Mouse (Mus musculus) heart, adult 2 months (tissue): ENCODE measurements around the gene Hs6st1. TPM values are rescaled to one million over a fixed set of nuclear protein-coding genes. Genes with fewer than 3 reads are reported as not detected.
A peak's percentile ranks its signal among the peaks of the same experiment; 100 is the strongest.

Source experiments
- DNase-seq, 2 experiments: peaks; one replicate each; pipeline ENCODE4 v3.0.0; 2021
- H3K27ac ChIP-seq: fragments of 200-600 bp; 2 replicates; pipeline ENCODE4 v1.8.1; 2022
- H3K27me3 ChIP-seq: fragments of 200-500 bp; 2 replicates; pipeline ENCODE4 v1.6.1; 2012; ENCODE audit warnings: mild to moderate bottlenecking, low read length, inconsistent platforms, mixed read lengths; ENCODE audit not compliant: control insufficient read depth, insufficient read depth
- H3K36me3 ChIP-seq: fragments of 200-500 bp; 2 replicates; pipeline ENCODE4 v1.6.1; 2012; ENCODE audit warnings: low read length, inconsistent platforms; ENCODE audit not compliant: control insufficient read depth, insufficient read depth
- H3K4me1 ChIP-seq: fragments of 200-500 bp; 2 replicates; pipeline ENCODE4 v1.6.1; 2011; ENCODE audit warnings: low read length; ENCODE audit not compliant: control insufficient read depth, insufficient read depth
- H3K4me3 ChIP-seq: fragments of 200-600 bp; 2 replicates; pipeline ENCODE4 v1.8.1; 2022
- H3K79me2 ChIP-seq: fragments of 200-500 bp; replicated peaks from 2 replicates; pipeline ENCODE4 v1.6.1; 2012; ENCODE audit warnings: mild to moderate bottlenecking, inconsistent platforms, low read length, moderate library complexity, mixed read lengths; ENCODE audit not compliant: control insufficient read depth, insufficient read depth
- H3K9ac ChIP-seq: fragments of 200-500 bp; 2 replicates; pipeline ENCODE4 v1.6.1; 2012; ENCODE audit warnings: low read depth, mild to moderate bottlenecking, control low read depth, inconsistent platforms, low read length, mixed read lengths
- CTCF ChIP-seq: fragments of 200-600 bp; IDR thresholded peaks from 2 replicates; pipeline ENCODE4 v1.8.1; 2022; ENCODE audit warnings: antibody characterized with exemption, mild to moderate bottlenecking, moderate library complexity
- EP300 ChIP-seq: fragments of 200-500 bp; IDR thresholded peaks from 2 replicates; pipeline ENCODE4 v1.6.1; 2011; ENCODE audit warnings: low read depth, low read length, control low read depth; ENCODE audit not compliant: insufficient read depth
- POLR2A ChIP-seq: fragments of 200-500 bp; IDR thresholded peaks from 2 replicates; pipeline ENCODE4 v1.6.1; 2011; ENCODE audit warnings: mild to moderate bottlenecking, low read depth, low read length, control low read depth; ENCODE audit not compliant: insufficient read depth
- WGBS: fragments of 180-500 bp; shearing (Covaris S2); methylation state at CpG from one replicate; pipeline ENCODE4 v1.1.7; 2018; 5-methylcytosine and 5-hydroxymethylcytosine counted together
- intact Hi-C: fragments of 180-260 bp; cut with DNase I; formaldehyde crosslinking; loops from one replicate; pipeline ENCODE4 v1.15.1; 2025
- polyA plus RNA-seq: library from polyadenylated mRNA; depleted of rRNA; stranded (reverse); fragments of >200 nt; gene quantifications from 2 replicates; pipeline ENCODE4 v1.2.3, GENCODE M21; 2012
- total RNA-seq, 2 experiments: library from RNA; stranded (reverse); gene quantifications; 2 replicates each; pipeline ENCODE4 v1.2.3; 2021

The Hs6st1 gene
- total and polyA plus RNA-seq, 3 experiments: 22.8 to 25.3 (median 23.0) TPM

- H3K36me3 ChIP-seq: no peaks in the 10 kb centered on the region
- no peak overlapping the region for H3K9ac ChIP-seq
- no peaks in the 10 kb centered on the region for H3K27me3 ChIP-seq
- H3K4me3 ChIP-seq: no peak overlapping the region
- H3K4me1 ChIP-seq: peaks cover 9% of the 10 kb centered on the region
- 25% methylated on average over 6 of the region's 6 CpGs for WGBS
- TF ChIP-seq POLR2A (no peak), CTCF (no peak), EP300 (no peak)
- intact Hi-C loops: no loop called here
- no peak overlapping the region for H3K27ac ChIP-seq
- no peaks in the 10 kb centered on the region for H3K79me2 ChIP-seq
- no peak for DNase-seq
Measured at GRCm38 (mm10) chr1:36090011-36090721, 22.0 kb downstream of the Hs6st1 start.

GRCm38 (mm10) chr1:36090722-36091110, 22.5 kb downstream of the Hs6st1 start:
- no peak overlapping the region for H3K4me3 ChIP-seq
- H3K9ac ChIP-seq: no peak overlapping the region
- intact Hi-C loops: no loop called here
- WGBS: 92% methylated on average over 4 of the region's 4 CpGs
- no peaks in the 10 kb centered on the region for H3K27me3 ChIP-seq
- H3K79me2 ChIP-seq: no peaks in the 10 kb centered on the region
- peaks cover 14% of the 10 kb centered on the region for H3K4me1 ChIP-seq
- no peak for DNase-seq
- no peak overlapping the region for H3K27ac ChIP-seq
- TF ChIP-seq POLR2A (no peak), EP300 (no peak), CTCF (no peak)
- H3K36me3 ChIP-seq: no peaks in the 10 kb centered on the region

GRCm38 (mm10) chr1:36091246-36091645, 23.0 kb downstream of the Hs6st1 start:
- Histone ChIP-seq H3K4me1 (peaks cover 16% of the 10 kb centered on the region), H3K9ac (no peak overlapping the region), H3K4me3 (no peak overlapping the region), H3K27me3 (no peaks in the 10 kb centered on the region), H3K79me2 (no peaks in the 10 kb centered on the region), H3K27ac (no peak overlapping the region), H3K36me3 (no peaks in the 10 kb centered on the region)
- TF ChIP-seq CTCF (no peak), EP300 (no peak), POLR2A (no peak)
- WGBS: 77% methylated on average over 6 of the region's 6 CpGs
- intact Hi-C loops: no loop called here
- no peak for DNase-seq

GRCm38 (mm10) chr1:36093741-36094140, 25.5 kb downstream of the Hs6st1 start:
- H3K79me2 ChIP-seq: no peaks in the 10 kb centered on the region
- DNase-seq: no peak
- peaks cover 16% of the 10 kb centered on the region for H3K4me1 ChIP-seq
- H3K27me3 ChIP-seq: no peaks in the 10 kb centered on the region
- H3K4me3 ChIP-seq: no peak overlapping the region
- H3K9ac ChIP-seq: no peak overlapping the region
- WGBS: 97% methylated on average over 8 of the region's 8 CpGs
- TF ChIP-seq EP300 (no peak), CTCF (no peak), POLR2A (no peak)
- no peak overlapping the region for H3K27ac ChIP-seq
- no peaks in the 10 kb centered on the region for H3K36me3 ChIP-seq
- intact Hi-C loops: no loop called here

- no peak overlapping the region for H3K9ac ChIP-seq
- intact Hi-C loops: no loop called here
- no peak overlapping the region for H3K4me3 ChIP-seq
- TF ChIP-seq CTCF: no peak
- no peak for TF ChIP-seq POLR2A
- TF ChIP-seq EP300: no peak
- no peak overlapping the region for H3K27ac ChIP-seq
- WGBS: 51% methylated on average over 12 of the region's 12 CpGs
- no peaks in the 10 kb centered on the region for H3K27me3 ChIP-seq
- H3K36me3 ChIP-seq: no peaks in the 10 kb centered on the region
- H3K79me2 ChIP-seq: no peaks in the 10 kb centered on the region
- peaks cover 11% of the 10 kb centered on the region for H3K4me1 ChIP-seq
- peak in 1 of 2 experiments; percentile 45 for DNase-seq
Measured at GRCm38 (mm10) chr1:36095423-36096272, 27.4 kb downstream of the Hs6st1 start.

- Histone ChIP-seq H3K27me3 (no peaks in the 10 kb centered on the region), H3K4me3 (no peak overlapping the region), H3K79me2 (no peaks in the 10 kb centered on the region), H3K27ac (peak overlapping the region; percentile 55), H3K4me1 (peaks cover 11% of the 10 kb centered on the region), H3K9ac (no peak overlapping the region), H3K36me3 (no peaks in the 10 kb centered on the region)
- DNase-seq: peak in 1 of 2 experiments; percentile 34
- WGBS: 57% methylated on average over 4 of the region's 4 CpGs
- TF ChIP-seq POLR2A: no peak
- no peak for TF ChIP-seq CTCF
- 0 out of 2 replicates have a peak, but pooled peaks have one; percentile 23 for TF ChIP-seq EP300
- intact Hi-C loops: no loop called here
Measured at GRCm38 (mm10) chr1:36098432-36098831, 30.2 kb downstream of the Hs6st1 start.
